Mouse (Mus musculus): ENCODE measurements around the gene Btbd6.

The Btbd6 gene

DNA sequence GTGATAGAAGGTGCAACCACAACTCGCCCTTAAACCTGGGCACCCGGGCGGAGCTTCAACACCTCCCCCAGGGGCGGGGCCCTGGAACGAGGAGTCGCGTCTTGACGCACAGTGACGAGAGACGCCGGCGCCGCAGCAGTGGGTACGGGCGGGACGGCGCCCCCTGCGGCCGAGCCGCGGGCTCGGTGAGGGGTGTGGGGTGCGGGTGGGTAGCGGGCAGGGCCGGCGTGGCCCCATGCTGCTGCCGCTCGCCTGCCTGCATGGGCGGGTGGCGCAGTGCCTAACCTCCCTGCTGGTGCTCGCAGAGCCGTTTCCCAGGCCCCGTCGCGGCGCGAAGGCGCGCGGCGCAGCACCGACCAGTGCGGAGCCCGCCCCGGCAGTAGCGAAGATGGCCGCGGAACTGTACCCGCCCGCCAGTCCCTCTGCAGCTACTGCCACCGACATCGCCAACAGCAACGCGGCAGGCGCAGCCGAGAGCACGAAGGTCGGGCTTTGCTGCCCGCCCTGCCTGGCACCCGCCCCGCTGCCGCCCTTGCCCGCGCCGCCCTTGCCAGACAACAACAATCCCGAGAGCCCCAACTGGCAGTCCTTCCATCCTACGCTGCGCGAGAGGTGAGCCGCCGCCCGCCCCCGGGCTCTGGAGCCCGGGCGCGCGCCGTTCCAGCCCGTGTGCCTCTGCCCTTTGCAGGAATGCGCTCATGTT, at the start of gene Btbd6:
Btbd6 (plus strand) TSS at position 112 of the 703 bp plus-strand sequence.
- peak; percentile 88 for DNase-seq (ENCODE audit: low spot score)

DNA sequence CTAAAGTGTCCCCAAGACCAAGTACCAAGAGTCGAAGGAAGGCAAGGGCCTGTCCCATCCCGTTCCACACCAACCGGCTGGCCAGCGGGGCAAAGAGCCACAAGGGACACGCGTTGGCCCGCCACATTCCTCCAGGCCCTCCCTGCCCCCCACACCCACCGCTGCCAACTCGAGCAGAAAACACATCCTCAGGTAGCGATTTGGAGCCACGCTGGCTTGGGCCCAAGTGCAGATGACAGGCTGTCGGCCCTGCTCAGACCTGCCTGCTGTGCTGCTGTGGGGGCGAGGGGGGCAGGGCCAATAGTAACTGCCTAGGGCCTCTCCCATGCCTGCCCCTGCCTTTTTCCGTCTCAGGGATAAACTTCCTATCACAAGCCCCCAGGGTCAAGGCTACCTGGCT, 49.0 kb upstream of the Btbd6 start:
- DNase-seq (ENCODE audit: low spot score), result no peak

DNA sequence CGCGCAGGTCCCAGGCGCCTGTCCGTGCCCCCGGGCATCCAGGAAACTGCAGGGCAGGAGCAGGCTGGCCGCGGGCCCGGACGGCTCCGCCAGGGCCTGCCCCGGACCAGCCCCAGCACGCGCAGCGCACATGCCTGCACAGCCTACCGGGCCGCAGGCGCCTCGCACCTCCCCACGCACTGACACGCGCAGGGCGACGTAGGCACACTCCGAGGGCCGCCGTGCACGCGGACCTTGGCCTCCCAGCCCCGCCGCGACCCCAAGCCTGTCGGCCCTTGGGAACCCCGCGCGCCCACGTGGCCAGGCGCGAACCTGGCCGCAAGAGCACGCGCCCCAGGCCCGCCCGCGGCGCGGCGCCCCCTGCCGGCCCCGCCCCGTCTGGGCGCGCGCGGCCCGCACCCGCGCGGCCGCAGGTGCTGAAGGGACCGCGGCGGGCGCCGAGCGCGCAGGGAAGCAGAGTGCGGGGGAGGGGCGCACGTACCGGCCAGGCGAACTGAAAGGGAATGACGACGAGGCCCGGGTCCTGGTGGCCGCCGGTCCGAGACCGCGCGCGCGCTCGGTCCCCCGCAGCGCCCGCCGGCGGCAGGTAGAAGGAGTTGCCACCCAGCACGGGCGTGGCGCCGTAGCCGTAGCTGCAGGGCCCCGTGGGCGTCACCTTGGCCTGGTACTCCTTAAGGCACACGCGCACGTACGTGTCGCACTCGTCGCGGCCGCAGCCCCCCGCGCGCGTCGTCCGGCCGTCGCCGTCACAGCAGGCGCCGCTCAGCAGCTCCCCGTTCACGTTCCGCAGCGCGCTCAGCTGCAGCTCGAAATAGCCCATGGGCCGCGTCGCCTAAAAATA, 47.7 kb upstream of the Btbd6 start:
- peak; percentile 33 for DNase-seq (ENCODE audit: low spot score)

DNA sequence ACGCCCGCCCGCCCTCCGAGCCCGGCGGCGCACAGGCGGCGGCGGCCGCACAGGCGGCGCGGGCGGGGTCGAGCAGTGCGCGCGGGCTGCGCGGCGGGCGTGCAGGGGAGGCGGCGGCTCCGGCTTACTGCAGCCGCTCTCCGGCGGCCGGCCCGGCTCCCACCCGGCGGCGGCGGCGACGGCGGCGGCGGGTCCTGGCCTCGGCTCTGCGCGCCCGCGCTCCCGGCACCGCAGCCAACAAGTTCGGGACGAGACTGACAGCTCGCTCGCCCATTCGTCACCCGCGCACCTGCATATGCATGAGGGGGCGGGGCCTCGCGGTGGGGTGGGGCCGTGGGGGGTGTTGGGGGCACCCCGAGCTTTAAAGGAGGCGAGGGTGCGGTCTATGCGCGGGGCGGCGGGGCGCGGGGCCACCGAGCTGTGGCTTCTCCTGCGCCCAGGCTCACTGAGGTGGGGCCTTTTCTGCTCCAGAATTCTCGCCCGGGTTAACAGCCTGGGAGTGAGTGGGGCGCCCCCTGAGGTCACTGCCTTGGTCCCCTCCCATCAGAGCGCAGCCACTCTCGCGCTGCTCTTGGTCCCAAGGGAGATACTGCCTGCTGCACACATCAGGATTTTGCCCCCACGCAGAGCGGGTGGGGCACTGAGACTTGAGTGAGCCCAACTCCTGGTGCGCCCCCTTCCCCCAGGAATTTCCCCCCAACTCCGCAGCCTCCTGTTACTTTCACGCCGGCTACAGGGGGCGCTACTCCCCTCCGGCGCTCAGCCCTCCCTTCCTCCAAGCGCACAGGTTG, 46.5 kb upstream of the Btbd6 start, which contains the start of gene Jag2:
Jag2 (minus strand) TSS at position 215 of the 791 bp plus-strand sequence.
- DNase-seq (ENCODE audit: low spot score), result peak; percentile 58

DNA sequence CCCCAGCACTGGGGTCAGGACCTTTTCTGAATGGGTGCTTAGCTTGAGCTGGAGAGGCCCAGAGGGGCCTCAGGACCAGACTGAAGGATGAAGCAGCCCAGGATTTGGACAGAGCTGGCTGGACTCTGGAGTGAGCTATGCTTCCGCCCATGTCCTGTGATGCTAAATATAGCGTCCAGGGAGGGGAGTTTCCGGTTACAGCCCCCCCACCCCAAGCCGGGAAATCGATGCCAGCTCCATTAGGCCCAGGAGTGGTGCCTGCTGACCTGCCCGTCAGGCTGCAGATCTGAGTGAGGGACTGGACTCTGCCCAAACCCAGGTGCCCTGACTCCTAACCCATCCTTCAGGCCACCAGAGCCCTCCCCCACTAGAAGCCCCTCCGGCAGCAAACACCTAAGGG, 43.6 kb upstream of the Btbd6 start:
- DNase-seq (ENCODE audit: low spot score), result no peak

DNA sequence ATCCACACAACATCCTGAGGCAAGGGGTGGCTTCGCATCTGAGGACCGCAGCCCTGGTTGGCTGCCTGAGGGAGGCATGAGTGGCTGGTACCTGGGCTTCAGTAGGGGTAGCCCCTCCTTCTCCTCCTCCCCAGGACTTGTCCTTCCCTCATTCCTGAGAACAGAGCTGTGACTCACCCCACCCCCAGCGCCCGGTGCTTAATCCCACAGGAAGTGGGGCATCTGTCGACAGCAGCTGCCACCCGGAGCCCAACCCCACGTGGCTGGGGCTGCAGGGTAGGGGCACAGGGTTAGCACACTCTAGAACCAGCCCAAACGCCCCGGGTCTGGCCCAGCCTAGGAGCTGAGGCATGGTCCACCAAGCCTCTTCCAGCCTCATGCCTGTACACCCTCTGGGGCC, 38.4 kb upstream of the Btbd6 start:
- no peak for DNase-seq (ENCODE audit: low spot score)

DNA sequence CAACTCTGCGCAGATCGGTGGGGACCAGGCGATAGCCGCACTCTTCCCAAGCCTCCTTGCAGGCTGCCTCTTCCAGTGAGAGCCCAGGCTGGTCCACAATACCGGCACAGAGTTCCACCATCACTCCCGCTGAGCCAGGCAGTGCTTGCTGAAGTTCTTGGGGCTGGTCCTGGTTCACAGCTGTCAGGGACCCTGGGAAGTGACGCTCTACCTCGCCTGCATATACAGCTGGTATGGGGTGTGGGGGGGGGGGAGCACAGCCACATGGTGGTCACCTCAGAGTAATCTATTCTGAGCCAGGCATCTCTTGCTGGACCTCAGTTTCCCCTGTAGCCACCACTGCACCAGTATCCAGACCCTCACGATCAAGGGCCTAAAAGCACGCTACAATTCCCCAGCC, 37.9 kb upstream of the Btbd6 start:
- no peak for DNase-seq (ENCODE audit: low spot score)

DNA sequence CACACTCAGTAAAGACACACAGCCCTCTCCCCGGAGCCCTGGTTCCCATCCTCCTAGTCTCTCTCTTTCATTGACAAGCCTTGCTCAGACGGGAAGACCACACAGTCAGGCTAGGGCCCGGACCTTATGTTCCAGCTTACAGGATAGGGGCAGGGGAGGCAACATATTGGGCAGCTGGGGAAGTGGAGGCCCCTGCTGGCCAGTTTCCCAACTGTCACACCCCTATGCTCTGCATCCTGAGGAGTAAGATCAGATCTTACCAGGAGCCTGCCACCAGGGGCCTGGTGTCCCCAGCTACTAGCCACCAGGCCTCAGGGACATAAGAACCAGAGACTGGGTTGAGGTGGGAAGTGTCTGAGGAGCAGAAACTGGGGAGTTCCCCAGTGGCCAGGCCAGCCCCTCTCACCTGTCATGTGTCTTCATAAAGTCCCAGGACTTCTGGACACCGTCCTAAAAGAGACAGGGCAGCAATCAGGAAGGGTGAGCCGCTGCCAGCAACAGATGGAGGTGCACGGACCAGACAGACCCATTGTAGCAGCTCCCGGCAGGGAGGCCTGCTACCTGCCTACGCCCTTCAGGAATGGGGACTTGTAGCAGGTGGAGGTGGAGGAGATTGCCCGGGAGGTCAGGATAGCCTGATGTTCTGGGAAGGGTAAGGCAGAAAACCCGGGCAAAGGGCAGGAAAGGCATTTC, 37.3 kb upstream of the Btbd6 start:
- DNase-seq (ENCODE audit: low spot score), result no peak

DNA sequence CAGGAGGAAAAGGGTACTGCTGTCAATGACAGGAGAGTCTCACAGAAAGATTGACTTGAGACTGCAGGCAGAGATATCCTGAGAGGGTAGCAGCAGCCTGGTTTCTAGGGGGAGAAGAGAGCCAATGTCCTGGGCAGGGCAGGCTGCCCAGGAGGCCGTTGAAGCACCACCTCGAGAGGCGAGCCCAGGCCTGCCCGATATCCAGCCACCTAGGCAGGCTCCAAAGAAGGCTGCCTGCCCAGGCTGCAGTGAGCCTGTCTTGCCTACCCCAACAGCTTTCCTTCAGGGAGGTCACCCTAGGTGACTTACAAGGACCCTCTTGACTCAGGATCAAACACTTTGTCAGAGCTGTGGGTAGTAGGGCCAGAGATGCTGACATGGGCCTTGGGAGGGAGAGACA, 36.0 kb upstream of the Btbd6 start:
- no peak for DNase-seq (ENCODE audit: low spot score)

DNA sequence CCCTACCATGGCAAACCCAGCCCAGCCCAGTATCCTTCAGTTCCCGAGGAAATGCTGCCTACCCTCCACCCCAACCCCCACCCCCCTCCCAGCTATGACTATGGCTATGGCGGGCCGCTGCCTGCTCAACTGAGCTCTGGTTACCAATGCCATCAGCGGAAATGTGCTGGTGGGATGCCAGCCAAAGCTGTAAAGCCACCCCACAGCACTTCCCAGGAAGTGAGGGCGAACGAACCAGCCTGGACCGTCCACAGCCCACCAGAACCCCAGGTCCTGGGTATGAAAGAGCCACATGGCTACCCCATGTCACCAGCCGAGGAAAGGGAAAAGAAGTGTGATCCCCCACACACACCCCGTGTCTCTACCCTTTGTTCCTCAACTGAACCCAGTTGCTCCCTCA, 35.6 kb upstream of the Btbd6 start:
- no peak for DNase-seq (ENCODE audit: low spot score)

DNA sequence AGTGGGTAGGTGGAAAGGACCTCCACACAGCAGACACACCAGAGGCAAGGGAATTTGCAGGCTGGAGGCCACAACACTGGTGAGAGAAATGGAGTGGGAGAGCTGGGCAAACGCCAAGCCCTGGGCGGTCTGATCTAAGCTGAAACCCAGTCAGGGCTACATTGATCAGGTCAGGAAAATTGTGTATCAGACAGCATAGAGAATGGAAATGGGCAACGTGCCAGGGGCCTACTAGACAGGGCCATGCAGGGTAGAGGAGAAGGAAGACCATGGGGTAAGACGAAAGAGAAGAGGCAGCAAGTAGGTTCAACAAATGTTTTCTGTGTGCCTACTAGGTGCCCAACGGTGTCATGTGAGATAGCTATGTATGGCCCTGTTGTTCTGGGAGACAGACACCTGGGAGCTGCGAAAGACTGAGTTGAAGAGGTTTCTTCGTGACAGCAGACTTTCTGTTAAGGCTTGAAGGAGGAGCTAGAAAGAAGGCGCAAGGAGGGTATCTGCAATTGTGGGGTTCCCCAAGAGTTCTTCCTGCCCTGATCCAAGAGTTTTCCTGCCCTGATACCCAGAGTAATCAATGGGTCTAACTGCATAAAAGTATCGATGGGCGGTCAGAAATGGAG, 35.0 kb upstream of the Btbd6 start:
- peak; percentile 50 for DNase-seq (ENCODE audit: low spot score)

DNA sequence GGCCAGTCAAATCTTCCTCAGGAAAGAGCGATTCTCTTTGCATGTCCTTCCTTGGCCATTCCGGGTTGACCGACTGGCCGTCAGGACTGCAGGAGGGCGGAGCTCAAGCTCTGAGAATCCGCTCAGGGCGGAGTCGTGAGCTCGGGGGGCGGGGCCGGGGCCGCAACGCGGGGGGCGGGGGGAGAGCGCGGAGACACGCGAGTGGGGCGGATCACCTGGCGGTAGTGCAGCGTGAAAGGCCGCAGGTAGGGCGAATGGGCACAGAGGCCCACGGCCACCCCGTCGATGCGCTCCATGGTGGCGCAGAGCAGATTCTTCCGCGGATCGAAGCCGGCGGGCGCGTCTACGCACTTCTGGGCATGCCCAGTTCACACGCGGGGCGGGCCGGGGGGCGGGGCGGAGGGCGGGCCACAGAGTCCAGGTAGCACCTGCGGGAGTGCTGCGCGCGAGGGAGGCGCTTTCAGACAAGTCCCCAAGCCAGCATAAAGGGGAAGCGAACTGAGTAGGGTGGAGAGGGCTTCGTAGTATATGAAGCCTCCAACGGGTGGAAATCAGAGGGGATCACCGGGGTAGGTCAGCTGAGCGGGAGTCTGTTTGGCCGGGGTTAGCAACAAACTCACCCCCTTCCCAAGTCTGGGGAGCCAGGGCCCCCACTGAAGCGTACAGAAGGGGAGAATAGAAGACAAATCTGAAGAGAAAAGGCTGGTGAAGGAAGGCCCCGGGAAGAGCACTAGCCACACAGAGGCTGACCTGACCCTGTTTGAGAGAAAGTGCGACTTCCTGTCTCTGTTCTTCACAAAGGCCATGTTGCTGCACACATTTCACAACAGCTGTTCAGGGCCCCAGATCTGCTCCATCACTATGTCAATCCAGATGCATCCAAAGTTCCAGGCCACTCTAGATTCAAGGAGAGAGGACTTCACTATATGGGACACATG, 34.2 kb upstream of the Btbd6 start, which contains the start of gene Nudt14:
Nudt14 (minus strand) TSS at position 349 of the 938 bp plus-strand sequence.
- peak; percentile 80 for DNase-seq (ENCODE audit: low spot score)

DNA sequence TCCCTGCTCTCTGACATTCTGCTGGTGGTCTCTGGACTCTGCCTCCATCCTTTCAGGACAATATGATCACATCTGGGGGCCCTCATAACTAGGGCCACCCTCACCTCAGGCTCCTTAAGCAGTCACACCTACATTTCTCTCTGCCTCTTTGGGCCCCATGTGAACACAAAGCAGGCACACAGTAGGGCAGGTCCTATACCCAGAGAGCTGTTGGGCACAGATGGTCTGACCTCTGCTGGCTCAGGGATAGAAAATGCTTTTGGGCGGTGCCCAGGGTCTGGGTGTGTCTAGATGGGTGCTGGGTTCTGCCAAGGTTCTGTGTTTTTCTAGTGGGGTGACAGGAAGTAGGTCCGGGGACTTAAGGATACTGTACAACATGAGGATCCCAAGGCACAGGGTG, 32.6 kb upstream of the Btbd6 start:
- no peak for DNase-seq (ENCODE audit: low spot score)

DNA sequence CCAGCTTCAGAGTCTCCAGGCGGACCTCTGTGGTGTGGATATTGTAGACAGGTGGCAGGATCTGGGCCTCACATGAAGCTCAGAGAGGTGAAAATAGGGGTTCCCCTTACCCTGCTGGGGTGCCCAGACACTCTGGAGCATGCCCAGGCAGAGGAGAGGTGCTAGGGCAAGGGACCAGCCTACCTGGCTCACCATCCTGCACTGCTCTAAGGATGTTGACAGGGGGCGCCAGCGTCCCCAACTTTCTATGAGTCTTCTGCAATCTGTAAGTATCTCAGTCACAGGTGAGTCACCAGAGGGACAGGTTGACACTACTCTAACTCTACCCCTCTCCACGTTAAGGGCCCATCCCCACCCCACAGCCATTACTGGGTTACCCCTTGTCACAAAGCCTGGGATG, 29.0 kb upstream of the Btbd6 start:
- DNase-seq (ENCODE audit: low spot score), result no peak

DNA sequence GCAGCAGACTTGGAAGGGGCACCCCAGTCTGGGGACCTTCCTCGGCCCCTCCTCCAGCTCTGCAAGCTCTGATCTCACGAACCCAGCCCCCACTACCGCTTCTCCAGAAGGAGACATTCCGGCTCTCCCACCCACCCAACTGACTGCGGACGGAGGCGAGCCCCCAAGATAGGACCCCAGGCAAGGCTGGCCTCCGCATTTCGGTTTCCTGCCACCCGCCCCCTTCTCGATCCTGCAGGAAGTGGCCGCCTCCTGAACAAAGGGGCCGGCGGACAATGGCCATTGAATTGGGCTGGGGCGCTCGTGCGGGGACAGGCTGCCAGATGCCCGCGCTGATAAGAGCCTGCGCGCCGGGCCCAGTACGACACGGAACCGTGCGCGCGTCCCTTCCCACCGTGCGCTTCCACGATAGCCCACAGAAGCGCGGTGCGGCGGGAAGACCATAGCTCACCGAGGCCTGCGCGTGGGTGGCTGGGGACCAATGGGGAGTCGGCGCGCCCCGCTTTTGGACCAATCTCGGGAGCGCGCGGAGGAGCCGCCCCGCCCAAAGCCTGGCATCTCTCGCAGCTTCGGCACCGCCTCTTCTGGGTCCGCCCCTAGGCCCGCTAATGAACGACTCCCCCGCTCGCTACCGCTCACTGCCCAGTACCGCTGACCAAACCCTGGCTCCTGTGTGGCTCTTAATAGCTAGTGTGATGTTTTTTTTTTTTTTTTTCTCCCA, 26.1 kb upstream of the Btbd6 start:
- peak; percentile 88 for DNase-seq (ENCODE audit: low spot score)

DNA sequence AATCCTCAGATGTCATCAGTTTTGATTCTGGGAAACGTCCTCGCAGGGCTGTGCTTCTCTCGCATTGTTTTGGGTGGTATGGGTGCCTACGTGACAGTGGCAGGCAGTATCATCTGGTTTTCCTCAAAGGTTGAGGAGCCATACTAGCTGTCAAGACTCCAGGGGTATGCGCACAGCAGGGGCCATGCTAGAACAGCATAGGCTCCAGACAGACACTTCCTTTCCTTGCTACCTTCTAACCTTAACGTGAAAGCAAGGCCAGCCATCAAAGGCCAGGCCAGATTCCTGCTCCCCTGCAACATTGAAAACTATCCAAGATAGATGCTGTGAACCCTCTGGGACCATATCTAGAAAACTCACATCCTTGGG, 25.5 kb upstream of the Btbd6 start:
- DNase-seq (ENCODE audit: low spot score), result no peak

DNA sequence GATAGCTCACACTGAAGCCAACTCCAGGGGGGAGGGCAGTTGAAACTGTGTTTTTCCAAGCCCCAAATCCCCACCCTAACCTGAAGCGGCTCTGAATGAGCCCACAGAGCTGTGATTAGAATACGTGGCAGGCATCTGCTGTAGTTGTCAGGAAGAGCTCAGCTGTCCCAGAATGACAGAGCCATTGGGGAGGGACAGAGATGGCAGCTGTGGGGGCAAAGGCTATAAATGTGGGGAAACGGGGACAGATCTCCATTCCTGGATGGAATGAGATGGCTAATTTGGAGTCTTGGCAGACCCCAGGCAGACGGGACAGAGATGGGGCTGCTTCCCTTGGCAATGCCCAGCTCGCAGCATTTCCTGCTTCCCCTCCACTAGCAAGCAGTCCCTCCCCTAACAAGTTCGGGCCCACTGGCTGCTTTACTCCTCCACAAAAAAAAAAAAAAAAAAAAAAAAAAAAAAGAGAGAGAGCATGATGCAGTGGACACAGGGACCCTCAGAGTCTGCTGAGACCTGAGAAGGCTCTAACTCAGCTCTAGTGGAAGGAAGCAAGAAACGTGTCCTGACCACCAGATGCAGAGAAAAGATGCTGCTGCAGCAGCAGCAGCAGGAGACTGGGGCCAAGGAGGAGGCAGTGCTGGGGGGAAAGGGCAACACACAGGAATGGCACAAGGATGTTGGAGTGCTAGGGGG, 25.0 kb upstream of the Btbd6 start:
- DNase-seq (ENCODE audit: low spot score), result no peak

DNA sequence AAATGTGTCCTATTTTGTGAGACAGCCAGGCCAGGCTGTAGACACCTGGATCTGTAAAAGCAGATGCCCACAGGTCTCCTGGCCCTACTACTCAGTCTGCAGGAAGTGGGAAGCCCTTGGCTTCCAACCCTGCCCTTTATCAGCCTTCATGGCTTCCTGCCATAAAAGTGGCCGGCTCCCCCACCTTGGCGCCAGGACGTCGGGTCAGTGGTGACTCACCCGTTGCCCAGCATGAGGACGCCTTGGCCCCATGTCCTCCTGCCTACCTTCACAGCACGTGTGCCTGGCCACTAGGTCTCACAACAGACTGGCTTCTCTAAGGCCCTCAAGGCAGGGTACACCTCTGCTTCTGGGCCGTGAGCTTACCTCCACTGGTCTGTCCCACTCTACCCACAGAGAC, 23.8 kb upstream of the Btbd6 start:
- DNase-seq (ENCODE audit: low spot score), result peak; percentile 70

DNA sequence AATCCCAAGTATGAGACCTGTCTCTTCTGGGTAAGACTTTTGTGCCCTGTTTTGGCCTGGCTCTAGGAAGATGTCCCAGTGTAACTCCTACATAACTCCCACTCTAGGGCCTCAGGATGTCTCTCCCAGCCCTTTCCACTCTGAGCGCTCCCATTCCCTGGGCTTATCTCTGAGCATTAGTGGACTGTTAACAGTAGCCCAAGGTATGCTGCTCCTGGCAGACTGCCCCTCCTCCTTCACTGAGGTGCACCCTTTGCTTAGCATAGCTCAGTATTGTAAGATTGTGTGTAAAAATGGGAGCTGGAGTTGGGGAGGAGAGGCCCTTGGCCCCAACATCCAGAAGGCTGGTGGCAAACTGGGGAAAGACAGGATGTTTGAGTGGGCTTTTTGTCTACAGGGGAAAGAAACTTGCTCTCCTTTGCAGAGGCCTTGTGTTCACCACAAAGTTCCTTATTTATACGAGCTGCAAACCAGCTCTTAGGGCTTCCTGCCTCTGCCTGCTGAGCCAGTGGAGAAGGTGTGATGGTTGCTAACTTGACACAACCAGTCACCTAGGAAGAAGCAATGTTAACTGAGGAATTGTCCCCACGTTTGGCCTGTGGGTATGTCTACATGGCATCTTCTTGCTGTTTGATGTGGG, 23.2 kb upstream of the Btbd6 start:
- DNase-seq (ENCODE audit: low spot score), result no peak

Measured in ovary, postnatal 36 days (tissue).